Mouse (Mus musculus) layer of hippocampus, postnatal 25 days (tissue): ENCODE measurements around the gene Chrna9. TPM values are rescaled to one million over a fixed set of nuclear protein-coding genes. Genes with fewer than 3 reads are reported as not detected.

Experiments used
- DNase-seq, 2 experiments: peaks; one replicate each; pipeline ENCODE4 v3.0.0; 2022; ENCODE audit warnings: mixed read lengths in 2 of 2, low spot score in 1 of 2; ENCODE audit errors: extremely low spot score in 1 of 2
- total RNA-seq, 2 experiments: library from RNA; stranded (reverse); gene quantifications; 2 replicates each; pipeline ENCODE4 v1.2.3; 2021

Chrna9 gene
- total RNA-seq, 2 experiments from 2014 or later = not detected

- no peak for DNase-seq
Measured at GRCm38 (mm10) chr5:65918601-65919000, 16.1 kb upstream of the Chrna9 start.

GRCm38 (mm10) chr5:65919326-65919725, 15.4 kb upstream of the Chrna9 start:
- no peak for DNase-seq

- no peak for DNase-seq
Measured at GRCm38 (mm10) chr5:65919904-65920303, 14.8 kb upstream of the Chrna9 start.

- DNase-seq = no peak
Measured at GRCm38 (mm10) chr5:65920701-65921426, 13.9 kb upstream of the Chrna9 start.

GRCm38 (mm10) chr5:65921477-65922138, 13.1 kb upstream of the Chrna9 start:
- DNase-seq = no peak

- DNase-seq = no peak
Measured at GRCm38 (mm10) chr5:65926666-65927065, 8.1 kb upstream of the Chrna9 start.

GRCm38 (mm10) chr5:65929162-65929561, 5.6 kb upstream of the Chrna9 start:
- DNase-seq = no peak

GRCm38 (mm10) chr5:65930171-65930570, 4.5 kb upstream of the Chrna9 start:
- DNase-seq = no peak

GRCm38 (mm10) chr5:65933258-65933657, 1.5 kb upstream of the Chrna9 start:
- DNase-seq = no peak

- no peak for DNase-seq
Measured at GRCm38 (mm10) chr5:65933764-65934163, 957 bp upstream of the Chrna9 start.

GRCm38 (mm10) chr5:65937011-65937726, 2.4 kb downstream of the Chrna9 start:
- DNase-seq = no peak

- DNase-seq = peak; percentile 72 to 86
Measured at GRCm38 (mm10) chr5:65937998-65938715, 3.4 kb downstream of the Chrna9 start.

- DNase-seq = no peak
Measured at GRCm38 (mm10) chr5:65941145-65941544, 6.4 kb downstream of the Chrna9 start.

GRCm38 (mm10) chr5:65949822-65950221, 15.1 kb downstream of the Chrna9 start:
- no peak for DNase-seq

GRCm38 (mm10) chr5:65950236-65950635, 15.5 kb downstream of the Chrna9 start:
- DNase-seq = peak; percentile 19 to 24

- no peak for DNase-seq
Measured at GRCm38 (mm10) chr5:65950679-65951512, 16.2 kb downstream of the Chrna9 start.

- no peak for DNase-seq
Measured at GRCm38 (mm10) chr5:65951513-65951909, 16.8 kb downstream of the Chrna9 start.

GRCm38 (mm10) chr5:65954130-65955080, 19.7 kb downstream of the Chrna9 start:
- DNase-seq = no peak
